Mouse (Mus musculus) adrenal gland, adult 18-20 months (tissue): ENCODE results near the gene Gm9732. TPM values are rescaled to one million over a fixed set of nuclear protein-coding genes. Genes with fewer than 3 reads are reported as not detected.
"Not testable (repeated sequence)": the region's sequence is repeated elsewhere in the genome, so short reads cannot be mapped to it uniquely, and the experiment has no call there.

ENCODE experiments used
- DNase-seq, 2 experiments: peaks; one replicate each; pipeline ENCODE4 v3.0.0; 2021 to 2022; ENCODE audit warnings: low spot score in 2 of 2
- total RNA-seq, 2 experiments: library from RNA; stranded (reverse); gene quantifications; 1 replicate in 1 of 2; 2 replicates in 1 of 2; pipeline ENCODE4 v1.2.3; 2021

Gm9732 gene
- total RNA-seq, 2 experiments from 2014 or later: not detected

DNA sequence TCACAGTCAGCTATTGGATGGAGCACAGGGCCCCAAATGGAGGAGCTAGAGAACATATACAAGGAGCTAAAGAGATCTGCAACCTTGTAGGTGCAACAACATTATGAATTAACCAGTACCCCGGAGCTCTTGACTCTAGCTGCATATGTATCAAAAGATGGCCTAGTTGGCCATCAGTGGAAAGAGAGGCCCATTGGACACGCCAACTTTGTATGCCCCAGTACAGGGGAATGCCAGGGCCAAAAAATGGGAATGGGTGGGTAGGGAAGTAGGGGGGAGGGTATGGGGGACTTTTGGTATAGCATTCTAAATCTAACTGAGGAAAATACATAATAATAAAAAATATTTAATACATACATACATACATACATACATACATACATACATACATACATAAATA, 78.1 kb downstream of the Gm9732 start:
- DNase-seq: not testable (repeated sequence)

Other genes with a start within 250 kb of the Gm9732 start
- gene Gm8094, start 198.4 kb upstream of the Gm9732 start, total RNA-seq: not detected
- gene Gm8104, start 174.4 kb upstream of the Gm9732 start, total RNA-seq: not detected
- gene Gm7233, start 95.2 kb upstream of the Gm9732 start, total RNA-seq: not detected
- gene Gm8122, start 39.7 kb upstream of the Gm9732 start, total RNA-seq: not detected
- gene Gm8126, start 16.4 kb upstream of the Gm9732 start, total RNA-seq: not detected
- not detected for gene Gm8127, start 18.8 kb downstream of the Gm9732 start, total RNA-seq
- gene 1700001F09Rik, start 72.8 kb downstream of the Gm9732 start, total RNA-seq: not detected
- not detected for gene Gm8138, start 141.3 kb downstream of the Gm9732 start, total RNA-seq